Mouse (Mus musculus): ENCODE results near the gene Stum.
A peak's percentile ranks its signal among the peaks of the same experiment; 100 is the strongest.

Gene Stum

GRCm38 (mm10) chr1:180428101-180428712 is 55.1 kb downstream of the Stum start:
- DNase-seq (ENCODE audit: low read depth): peak; percentile 88

GRCm38 (mm10) chr1:180427685-180428084 is 55.6 kb downstream of the Stum start:
- DNase-seq (ENCODE audit: low read depth): peak; percentile 35

GRCm38 (mm10) chr1:180426405-180426804 is 56.9 kb downstream of the Stum start:
- peak; percentile 19 for DNase-seq (ENCODE audit: low read depth)

DNA sequence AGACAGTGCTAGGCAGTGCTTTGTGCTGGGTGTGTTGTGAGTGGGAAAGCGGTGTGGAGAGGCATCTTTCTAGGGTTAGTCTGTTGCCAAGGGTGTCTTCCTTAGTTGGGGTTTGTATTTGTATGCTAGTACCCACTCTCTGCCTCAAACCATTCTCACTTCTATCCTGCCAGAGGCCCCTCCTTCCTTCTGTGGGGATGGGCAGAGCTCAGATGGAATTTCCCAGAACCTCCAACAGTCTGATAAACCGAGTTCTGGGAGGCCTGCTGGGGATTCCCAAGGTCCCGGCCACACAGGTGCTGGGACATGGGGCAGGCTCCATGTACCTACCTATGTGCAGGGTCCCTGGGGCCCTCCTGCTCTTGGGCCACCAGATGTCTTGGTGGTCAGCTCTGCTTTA is 59.4 kb downstream of the Stum start:
- DNase-seq (ENCODE audit: low read depth): no peak

GRCm38 (mm10) chr1:180423008-180423639 is 60.2 kb downstream of the Stum start:
- DNase-seq (ENCODE audit: low read depth): peak; percentile 20

DNA sequence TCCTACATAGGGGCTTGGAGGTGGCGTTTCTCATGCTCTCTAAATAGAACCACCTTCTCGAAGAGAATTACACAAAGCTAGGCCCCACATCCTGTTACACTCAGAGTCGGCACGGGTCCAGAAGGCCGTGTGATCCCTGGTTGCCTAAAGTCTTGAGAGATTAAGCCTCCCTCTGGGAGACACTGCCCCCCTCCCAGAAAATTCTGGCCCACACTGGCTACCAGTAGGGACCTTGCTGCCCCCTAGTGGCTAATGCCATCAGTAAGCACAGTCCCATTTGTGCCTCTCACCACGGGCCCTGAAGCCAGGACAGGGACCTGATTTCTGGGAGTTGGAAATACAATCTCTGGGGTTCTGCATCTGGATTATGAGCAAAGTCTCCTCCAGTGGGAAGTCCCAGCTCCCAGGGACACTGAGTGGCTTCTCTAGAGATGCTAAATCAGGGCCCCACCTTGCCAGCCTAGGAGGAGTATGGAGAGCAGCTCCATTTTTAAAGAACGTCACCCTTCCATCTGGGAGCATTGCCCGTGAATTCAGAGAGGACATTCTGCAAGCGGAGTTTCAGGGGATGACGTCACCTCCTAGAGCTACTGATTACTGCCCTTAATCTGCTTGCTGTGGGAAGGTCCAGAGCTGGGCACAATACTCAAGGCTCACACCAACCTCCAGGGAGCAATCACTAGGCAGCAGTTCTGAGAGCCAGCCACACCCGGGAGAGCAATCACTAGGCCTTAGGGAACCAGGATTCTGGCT is 61.1 kb downstream of the Stum start:
- DNase-seq (ENCODE audit: low read depth): peak; percentile 83

- peak; percentile 23 for DNase-seq (ENCODE audit: low read depth)
These were observed 62.0 kb downstream of the Stum start for GRCm38 (mm10) chr1:180421165-180421909.

GRCm38 (mm10) chr1:180420496-180421164 is 62.7 kb downstream of the Stum start:
- DNase-seq (ENCODE audit: low read depth): no peak

DNA sequence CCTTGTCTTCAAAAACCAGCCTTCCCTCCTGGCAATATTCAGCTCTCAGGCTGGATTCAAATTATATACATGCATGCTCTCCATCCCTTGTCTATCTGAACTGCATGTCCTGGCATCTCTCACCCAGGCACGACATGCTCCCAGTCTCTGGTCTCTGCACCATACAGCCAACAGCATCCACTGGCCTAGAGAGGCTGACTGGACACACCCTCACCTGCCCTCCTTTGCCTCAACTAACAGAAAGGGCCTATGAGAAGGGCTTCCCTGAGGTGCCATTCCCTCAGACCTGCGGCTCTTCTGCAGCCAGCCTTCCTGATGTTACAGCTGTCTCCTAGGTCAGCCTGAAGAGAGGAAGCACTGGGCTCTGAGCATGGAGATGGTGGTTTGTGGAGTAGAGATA is 64.2 kb downstream of the Stum start:
- no peak for DNase-seq (ENCODE audit: low read depth)

GRCm38 (mm10) chr1:180417118-180417517 is 66.2 kb downstream of the Stum start:
- DNase-seq (ENCODE audit: low read depth): no peak

DNA sequence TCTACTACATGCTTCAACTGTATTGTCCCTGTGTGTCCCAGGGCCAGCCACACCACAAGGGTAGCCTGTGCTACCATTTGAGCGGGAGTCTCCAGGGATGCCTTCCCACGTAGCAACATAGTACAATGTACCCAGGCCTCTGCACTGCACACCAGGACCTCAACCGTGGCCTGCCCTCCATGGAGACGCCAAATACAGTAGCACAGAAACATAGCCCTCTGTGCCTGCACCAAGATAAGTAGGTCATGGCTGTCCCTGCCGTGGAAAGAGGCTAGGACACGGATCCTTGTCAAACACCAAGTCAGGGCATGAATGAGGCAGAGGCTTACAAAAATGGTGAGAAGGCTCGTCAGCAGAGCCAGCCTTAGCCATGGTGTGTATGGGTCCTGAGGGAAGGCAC is 67.5 kb downstream of the Stum start:
- no peak for DNase-seq (ENCODE audit: low read depth)

DNA sequence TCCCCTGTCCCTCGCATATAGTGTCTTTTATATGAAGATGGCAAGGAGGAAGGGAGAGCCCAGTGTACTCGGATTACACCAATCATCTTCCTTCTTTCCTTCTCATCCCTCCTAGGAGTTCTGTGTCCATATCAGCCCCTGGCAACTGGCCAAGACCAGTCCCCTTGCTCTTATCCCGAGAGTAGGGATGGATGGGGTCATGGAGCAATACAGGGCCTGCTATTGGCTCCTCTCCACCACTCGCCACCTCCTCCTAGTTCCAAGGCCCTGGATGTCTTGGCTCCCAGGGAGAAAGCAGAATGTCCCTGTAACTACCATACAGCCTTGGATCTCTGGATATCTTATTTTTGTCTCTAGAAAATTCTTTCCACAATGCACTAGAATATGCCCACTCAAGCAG is 68.2 kb downstream of the Stum start:
- no peak for DNase-seq (ENCODE audit: low read depth)

GRCm38 (mm10) chr1:180410306-180410705 is 73.0 kb downstream of the Stum start:
- peak; percentile 56 for DNase-seq (ENCODE audit: low read depth)

DNA sequence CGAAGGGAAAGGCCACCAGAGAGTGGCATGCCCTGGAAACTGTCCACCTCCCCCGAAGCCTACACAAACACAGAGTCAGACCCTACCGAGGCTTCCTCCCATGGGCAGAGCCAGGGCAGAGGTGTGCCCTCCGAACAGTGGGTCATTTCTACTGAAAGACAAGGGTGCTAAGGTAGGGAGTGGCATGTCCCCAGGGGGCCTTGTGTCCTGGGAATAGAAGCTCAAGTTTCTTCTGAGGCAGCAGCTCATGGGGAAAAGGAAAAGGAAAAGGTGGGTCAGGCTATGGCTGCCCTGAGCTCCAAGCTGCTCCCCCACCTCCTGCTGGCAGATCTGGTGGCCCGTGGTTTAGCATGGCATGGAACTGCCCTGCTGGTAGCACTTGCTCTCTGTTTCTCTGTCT is 73.5 kb downstream of the Stum start:
- DNase-seq (ENCODE audit: low read depth): no peak

DNA sequence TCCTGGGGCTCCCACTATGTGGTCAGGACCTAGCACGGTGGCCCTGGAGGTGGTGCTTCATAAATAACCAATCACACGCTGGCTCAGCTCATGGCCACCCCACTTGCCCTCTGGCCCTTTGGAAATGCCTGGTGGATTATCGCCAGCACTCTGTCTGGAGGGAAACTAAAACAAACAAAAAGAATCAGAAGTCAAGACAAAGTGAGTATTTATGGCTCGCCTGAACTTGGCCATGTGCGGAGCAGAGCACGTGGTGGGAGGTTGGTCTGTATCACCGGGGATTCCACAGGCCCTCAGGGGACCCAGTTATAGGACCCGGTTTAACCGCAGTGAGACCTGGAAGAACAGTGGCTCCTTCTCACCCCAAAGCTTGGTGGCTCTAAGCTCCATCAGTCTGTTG is 74.5 kb downstream of the Stum start:
- no peak for DNase-seq (ENCODE audit: low read depth)

DNA sequence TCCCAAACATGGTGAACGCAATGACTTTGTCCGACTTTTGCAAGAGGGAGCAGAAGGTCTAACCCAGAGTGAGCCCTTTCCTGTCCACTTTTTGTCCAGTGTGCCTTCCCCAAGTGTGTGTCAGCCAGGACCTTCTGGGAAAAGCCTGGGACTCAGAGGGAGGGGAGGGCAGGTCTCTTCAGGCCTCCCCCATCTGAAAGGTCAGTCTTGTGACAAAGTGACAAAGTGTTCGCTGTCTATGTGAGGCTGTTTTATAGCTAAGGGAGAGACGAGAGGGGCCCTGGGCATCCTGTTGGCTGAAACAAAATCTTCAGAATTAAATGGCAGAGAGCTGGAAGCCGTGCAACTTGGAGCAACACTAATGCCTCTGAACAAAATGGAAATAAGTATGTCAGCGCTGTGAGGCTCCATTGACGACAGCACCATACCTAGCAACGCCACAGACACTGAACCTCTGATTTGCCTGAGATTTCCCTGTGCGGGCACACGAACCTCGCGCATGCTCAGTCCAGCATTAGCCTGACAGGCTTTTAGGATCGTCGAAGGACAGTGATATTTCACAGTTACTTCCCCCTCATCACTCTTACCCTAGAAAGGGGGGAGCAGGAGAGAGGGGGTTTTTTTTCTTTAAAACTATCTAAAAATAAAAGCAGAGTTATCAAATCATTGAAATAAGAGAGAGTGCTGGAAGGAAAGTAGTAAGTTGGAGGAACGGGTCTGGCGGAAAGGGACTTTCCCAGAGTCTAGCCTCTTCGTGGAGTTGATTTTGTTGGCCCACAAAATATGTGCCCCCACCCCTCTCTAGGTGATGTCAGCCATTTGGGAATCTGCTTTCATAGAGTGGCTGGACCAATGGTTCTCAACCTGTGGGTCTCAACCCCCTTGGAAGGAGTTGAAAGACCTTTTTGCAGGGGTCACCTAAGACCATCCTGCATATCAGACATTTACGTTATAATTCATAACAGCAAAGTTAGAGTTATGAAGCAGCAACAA is 75.3 kb downstream of the Stum start:
- DNase-seq (ENCODE audit: low read depth): no peak

GRCm38 (mm10) chr1:180407171-180407671 is 76.1 kb downstream of the Stum start:
- DNase-seq (ENCODE audit: low read depth): peak; percentile 90

DNA sequence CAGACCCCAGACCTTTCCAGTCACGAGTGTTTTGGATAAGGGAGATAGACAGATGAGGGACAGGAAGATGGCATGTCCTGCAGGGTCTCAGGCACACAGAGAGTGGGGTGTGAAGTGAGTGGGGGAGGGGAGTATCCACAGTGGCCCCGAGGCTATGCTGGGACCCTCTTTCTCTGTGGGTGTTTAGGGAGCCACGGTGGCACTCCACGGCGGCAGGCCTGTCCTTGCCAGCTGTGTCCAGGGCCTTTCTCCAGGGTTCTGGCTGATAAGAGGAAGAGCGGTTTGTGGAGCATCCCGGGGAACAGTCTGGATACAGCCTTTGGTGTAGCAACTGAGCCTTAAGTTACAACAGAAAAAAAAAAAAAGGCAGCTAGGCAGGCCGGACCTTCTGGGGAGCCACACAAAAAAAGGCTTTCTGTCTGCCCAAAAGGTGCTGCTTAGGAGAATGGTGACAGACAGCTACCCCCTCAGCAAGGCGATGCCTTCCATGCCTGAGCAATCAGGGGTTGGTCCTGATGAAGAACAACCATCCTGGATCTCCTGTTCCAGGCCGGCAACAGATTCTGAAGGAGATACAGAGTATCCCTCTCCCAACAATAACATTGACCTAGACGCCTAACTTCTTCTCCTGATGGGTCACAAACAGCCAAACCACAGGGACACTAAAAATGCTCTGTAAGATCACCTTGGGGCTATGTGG is 76.8 kb downstream of the Stum start:
- DNase-seq (ENCODE audit: low read depth): peak; percentile 24

GRCm38 (mm10) chr1:180405576-180406335 is 77.5 kb downstream of the Stum start:
- DNase-seq (ENCODE audit: low read depth): no peak

All from naive thymus-derived CD4-positive, alpha-beta T cell, adult 2 months (primary cell).